Mouse (Mus musculus) thymus, adult 2 months (tissue): Measurements from ENCODE around the gene Fam228a. TPM values are rescaled to one million over a fixed set of nuclear protein-coding genes. Genes with fewer than 3 reads are reported as not detected.

Experiments
- DNase-seq: peaks from one replicate; pipeline ENCODE4 v3.0.0; 2021
- H3K27ac ChIP-seq: fragments of 200-500 bp; 2 replicates; pipeline ENCODE4 v1.5.1; 2012; ENCODE audit warnings: low read length, control low read depth; ENCODE audit not compliant: control insufficient read depth, insufficient read depth
- H3K27me3 ChIP-seq: fragments of 200-500 bp; 2 replicates; pipeline ENCODE4 v1.6.1; 2012; ENCODE audit warnings: mild to moderate bottlenecking, low read length, moderate library complexity, mixed read lengths; ENCODE audit not compliant: control insufficient read depth, insufficient read depth
- H3K36me3 ChIP-seq: fragments of 200-500 bp; 2 replicates; pipeline ENCODE4 v1.6.1; 2012; ENCODE audit warnings: mild to moderate bottlenecking, low read length, moderate library complexity; ENCODE audit not compliant: control insufficient read depth, insufficient read depth
- H3K4me1 ChIP-seq: fragments of 200-500 bp; replicated peaks from 2 replicates; pipeline ENCODE4 v1.6.1; 2012; ENCODE audit warnings: low read length; ENCODE audit not compliant: control insufficient read depth, insufficient read depth
- H3K4me3 ChIP-seq: fragments of 200-500 bp; 2 replicates; pipeline ENCODE4 v1.5.1; 2012; ENCODE audit warnings: mild to moderate bottlenecking, low read length, control low read depth, moderate library complexity; ENCODE audit not compliant: control insufficient read depth, insufficient read depth
- CTCF ChIP-seq: fragments of 200-500 bp; IDR thresholded peaks from 2 replicates; pipeline ENCODE4 v1.5.1; 2012; ENCODE audit warnings: mild to moderate bottlenecking, control low read depth, low read length, moderate library complexity, borderline replicate concordance; ENCODE audit not compliant: control insufficient read depth, poor library complexity, insufficient read depth; ENCODE audit errors: extremely low read depth
- POLR2A ChIP-seq: fragments of 200-500 bp; IDR thresholded peaks from 2 replicates; pipeline ENCODE4 v1.6.1; 2012; ENCODE audit warnings: mild to moderate bottlenecking, low read length, control low read depth, moderate library complexity; ENCODE audit not compliant: control insufficient read depth, poor library complexity, insufficient read depth; ENCODE audit errors: extremely low read depth
- WGBS: fragments of 180-500 bp; shearing (Covaris S2); methylation state at CpG from one replicate; pipeline ENCODE4 v1.1.7; 2018; 5-methylcytosine and 5-hydroxymethylcytosine counted together
- polyA plus RNA-seq: library from polyadenylated mRNA; depleted of rRNA; stranded (reverse); fragments of >200 nt; gene quantifications from 2 replicates; pipeline ENCODE4 v1.2.3, GENCODE M21; 2012

Fam228a gene
- polyA plus RNA-seq, 1 experiment, result 0.32 TPM

- TF ChIP-seq CTCF (no peak), POLR2A (no peak)
- 96% methylated on average over 10 of the region's 10 CpGs for WGBS
- DNase-seq, result no peak
Observed at GRCm38 (mm10) chr12:4744486-4744885, 6.3 kb upstream of the Fam228a start.

GRCm38 (mm10) chr12:4742183-4742582 lies 4.0 kb upstream of the Fam228a start:
- Histone ChIP-seq H3K27me3 (no peaks in the 10 kb centered on the region), H3K4me3 (no peak overlapping the region), H3K36me3 (no peaks in the 10 kb centered on the region), H3K27ac (no peak overlapping the region), H3K4me1 (no peaks in the 10 kb centered on the region)
- no peak for DNase-seq
- 93% methylated on average over 3 of the region's 3 CpGs for WGBS
- TF ChIP-seq CTCF (no peak), POLR2A (no peak)

More at GRCm38 (mm10) chr12:4744486-4744885, 6.3 kb upstream of the Fam228a start:
- Histone ChIP-seq H3K36me3 (no peaks in the 10 kb centered on the region), H3K27ac (no peak overlapping the region), H3K4me3 (no peak overlapping the region), H3K27me3 (no peaks in the 10 kb centered on the region), H3K4me1 (no peaks in the 10 kb centered on the region)

- WGBS, result 74% methylated on average over 7 of the region's 7 CpGs
- no peak overlapping the region for H3K4me3 ChIP-seq
- no peak overlapping the region for H3K27ac ChIP-seq
- H3K4me1 ChIP-seq, result no peaks in the 10 kb centered on the region
- no peaks in the 10 kb centered on the region for H3K27me3 ChIP-seq
- no peak for DNase-seq
- TF ChIP-seq POLR2A (no peak), CTCF (no peak)
- H3K36me3 ChIP-seq, result no peaks in the 10 kb centered on the region
Observed at GRCm38 (mm10) chr12:4740823-4741222, 2.6 kb upstream of the Fam228a start.

- no peak overlapping the region for H3K4me3 ChIP-seq
- WGBS, result 32% methylated on average over 4 of the region's 4 CpGs
- no peaks in the 10 kb centered on the region for H3K27me3 ChIP-seq
- H3K36me3 ChIP-seq, result no peaks in the 10 kb centered on the region
- H3K27ac ChIP-seq, result no peak overlapping the region
- H3K4me1 ChIP-seq, result no peaks in the 10 kb centered on the region
- DNase-seq, result no peak
- no peak for TF ChIP-seq CTCF
- TF ChIP-seq POLR2A, result no peak
Observed at GRCm38 (mm10) chr12:4732332-4732731, 5.9 kb downstream of the Fam228a start.

- H3K27ac ChIP-seq, result no peak overlapping the region
Observed at GRCm38 (mm10) chr12:4731629-4732028, 6.6 kb downstream of the Fam228a start.

GRCm38 (mm10) chr12:4729165-4729564 lies 9.1 kb downstream of the Fam228a start:
- 94% methylated on average over 3 of the region's 3 CpGs for WGBS
- Histone ChIP-seq H3K27ac (no peak overlapping the region), H3K27me3 (no peaks in the 10 kb centered on the region), H3K4me3 (no peak overlapping the region), H3K36me3 (no peaks in the 10 kb centered on the region), H3K4me1 (no peaks in the 10 kb centered on the region)
- TF ChIP-seq CTCF, result no peak
- no peak for TF ChIP-seq POLR2A
- DNase-seq, result no peak

More at GRCm38 (mm10) chr12:4731629-4732028, 6.6 kb downstream of the Fam228a start:
- Histone ChIP-seq H3K4me1 (no peaks in the 10 kb centered on the region), H3K27me3 (no peaks in the 10 kb centered on the region), H3K4me3 (no peak overlapping the region), H3K36me3 (no peaks in the 10 kb centered on the region)
- 90% methylated on average over 4 of the region's 4 CpGs for WGBS
- TF ChIP-seq CTCF (no peak), POLR2A (no peak)
- no peak for DNase-seq
